Mouse (Mus musculus) neural tube, embryonic 14.5 days (tissue): ENCODE measurements around the gene Tnnt1. TPM values are rescaled to one million over a fixed set of nuclear protein-coding genes. Genes with fewer than 3 reads are reported as not detected.
A peak's percentile ranks its signal among the peaks of the same experiment; 100 is the strongest.

Source experiments
- ATAC-seq: fragments of 200-750 bp; cut with Nextera tagmentation; 2 replicates; pipeline ENCODE4 v1.8.0; 2017; ENCODE audit warnings: low read depth, mild to moderate bottlenecking, moderate TSS enrichment, moderate library complexity
- H3K27ac ChIP-seq: fragments of 300-500 bp; sonication (generic); 2 replicates; pipeline ENCODE4 v1.5.1; 2014; ENCODE audit warnings: low read depth, mild to moderate bottlenecking, control low read depth, low read length, moderate library complexity, mixed read lengths
- H3K27me3 ChIP-seq: fragments of 300-500 bp; sonication (generic); 2 replicates; pipeline ENCODE4 v1.6.1; 2014; ENCODE audit warnings: low read length; ENCODE audit not compliant: control insufficient read depth, insufficient read depth
- H3K36me3 ChIP-seq: fragments of 300-500 bp; sonication (generic); 2 replicates; pipeline ENCODE4 v1.6.1; 2014; ENCODE audit warnings: low read length, mixed read lengths; ENCODE audit not compliant: control insufficient read depth, insufficient read depth
- H3K4me1 ChIP-seq: fragments of 300-500 bp; sonication (generic); 2 replicates; pipeline ENCODE4 v1.6.1; 2014; ENCODE audit warnings: low read length; ENCODE audit not compliant: control insufficient read depth, insufficient read depth
- H3K4me2 ChIP-seq: fragments of 300-500 bp; sonication (generic); 2 replicates; pipeline ENCODE4 v1.6.1; 2014; ENCODE audit warnings: mild to moderate bottlenecking, low read depth, low read length, control low read depth
- H3K4me3 ChIP-seq: fragments of 300-500 bp; sonication (generic); 2 replicates; pipeline ENCODE4 v1.5.1; 2014; ENCODE audit warnings: low read depth, low read length, control low read depth, mixed read lengths
- H3K9ac ChIP-seq: fragments of 300-500 bp; sonication (generic); replicated peaks from 2 replicates; pipeline ENCODE4 v1.6.1; 2014; ENCODE audit warnings: low read depth, mild to moderate bottlenecking, control low read depth, low read length, mixed read lengths
- H3K9me3 ChIP-seq: fragments of 300-500 bp; sonication (generic); 2 replicates; pipeline ENCODE4 v1.6.1; 2016; ENCODE audit warnings: low read length; ENCODE audit not compliant: control insufficient read depth
- WGBS: fragments of 180-500 bp; shearing (Covaris S2); extraction: QIAGEN DNeasy Blood & Tissue Kit; methylation state at CpG from one replicate; pipeline ENCODE4 v1.1.7; 2014; 5-methylcytosine and 5-hydroxymethylcytosine counted together
- polyA plus RNA-seq: library from polyadenylated mRNA; unstranded; fragments of >200 nt; fragmentation: Nextera tagmentation; extraction: Ambion mirVana; gene quantifications from 2 replicates; pipeline ENCODE4 v1.2.1, GENCODE M21; 2014

Tnnt1 gene
- polyA plus RNA-seq, 1 experiment from 2014 or later: 4.9 TPM

DNA sequence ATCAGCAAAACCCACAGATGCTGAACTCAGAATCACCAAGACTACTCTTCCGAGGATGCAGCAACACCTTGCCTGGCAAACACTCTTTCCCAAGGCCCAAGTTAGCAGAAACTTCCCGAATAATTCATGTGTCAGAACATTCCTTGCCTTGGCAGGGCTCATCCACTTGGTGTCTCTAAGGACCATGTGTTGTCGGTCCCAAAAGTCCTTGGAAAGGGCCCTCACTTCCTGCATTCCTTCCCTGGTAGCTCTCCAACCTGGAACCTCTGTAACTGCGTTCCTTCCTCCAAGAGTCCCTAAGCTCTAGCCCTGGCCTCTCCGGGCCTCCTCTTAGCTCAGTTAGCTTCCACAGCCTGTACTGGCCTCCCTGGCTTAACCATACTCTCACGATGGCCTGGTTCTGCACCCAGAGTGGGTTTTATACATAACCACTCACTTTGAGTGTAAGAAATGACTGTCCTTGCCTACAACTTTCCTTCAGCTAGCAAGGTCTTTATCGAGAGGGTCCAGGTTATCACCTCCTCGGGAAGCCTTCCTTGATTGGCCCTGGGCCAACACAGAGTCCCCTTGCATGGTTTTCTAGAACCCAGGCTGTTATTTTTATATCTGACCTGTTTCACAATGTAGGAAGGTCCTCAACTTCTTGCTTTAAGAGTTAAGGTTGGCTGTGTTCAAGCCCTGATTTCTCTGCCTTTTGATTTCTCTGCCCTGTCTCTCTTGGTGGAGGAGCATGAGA lies 4.5 kb downstream of the Tnnt1 start:
- H3K4me2 ChIP-seq: no peak overlapping the region
- H3K27me3 ChIP-seq: no peaks in the 10 kb centered on the region
- H3K9ac ChIP-seq: no peak overlapping the region
- no peak for ATAC-seq
- H3K4me1 ChIP-seq: no peaks in the 10 kb centered on the region
- 85% methylated on average over 8 of the region's 8 CpGs for WGBS
- H3K36me3 ChIP-seq: no peaks in the 10 kb centered on the region
- H3K27ac ChIP-seq: no peak overlapping the region
- H3K4me3 ChIP-seq: no peak overlapping the region
- no peaks in the 10 kb centered on the region for H3K9me3 ChIP-seq

DNA sequence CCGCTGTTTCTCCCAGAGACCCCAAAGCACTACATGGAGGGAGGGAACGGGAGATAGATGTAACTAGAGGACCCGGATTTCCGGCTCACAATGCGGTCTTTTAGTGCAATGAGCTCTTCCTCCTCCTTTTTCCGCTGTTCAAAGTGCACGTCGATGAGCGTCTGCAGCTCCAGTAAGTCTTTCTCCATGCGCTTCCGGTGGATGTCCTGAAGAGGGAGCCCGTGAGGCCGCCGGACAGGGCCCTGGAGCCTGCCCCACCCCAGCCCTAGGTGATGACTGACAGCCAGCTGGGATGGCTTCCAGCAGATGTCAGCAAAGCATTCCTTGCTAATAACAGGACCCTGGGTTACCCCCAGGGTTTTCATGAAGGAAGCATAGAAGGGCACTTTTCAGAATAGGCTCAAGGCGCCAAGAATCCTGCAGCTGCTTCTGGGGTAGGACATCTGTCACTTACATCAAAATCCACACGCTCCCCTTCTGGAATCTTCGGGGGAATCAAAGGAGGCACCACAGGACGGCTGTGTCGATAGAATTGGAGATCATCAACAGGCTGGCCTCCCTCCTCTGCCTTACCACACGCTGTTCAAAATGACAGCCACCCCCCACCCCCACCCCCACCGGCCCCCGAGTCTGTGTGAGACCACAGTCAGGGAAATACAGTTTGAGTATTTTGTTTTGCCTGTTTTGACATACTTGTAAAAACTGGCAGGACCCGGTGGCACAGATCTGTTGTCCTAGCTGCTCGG lies 6.1 kb downstream of the Tnnt1 start:
- WGBS: 15% methylated on average over 24 of the region's 24 CpGs
- Histone ChIP-seq H3K36me3 (no peaks in the 10 kb centered on the region), H3K4me3 (no peak overlapping the region), H3K9me3 (no peaks in the 10 kb centered on the region), H3K27me3 (no peaks in the 10 kb centered on the region), H3K9ac (no peak overlapping the region), H3K27ac (no peak overlapping the region), H3K4me2 (no peak overlapping the region), H3K4me1 (no peaks in the 10 kb centered on the region)
- ATAC-seq: peak; percentile 44; the same call in 1 of the 2 replicates

DNA sequence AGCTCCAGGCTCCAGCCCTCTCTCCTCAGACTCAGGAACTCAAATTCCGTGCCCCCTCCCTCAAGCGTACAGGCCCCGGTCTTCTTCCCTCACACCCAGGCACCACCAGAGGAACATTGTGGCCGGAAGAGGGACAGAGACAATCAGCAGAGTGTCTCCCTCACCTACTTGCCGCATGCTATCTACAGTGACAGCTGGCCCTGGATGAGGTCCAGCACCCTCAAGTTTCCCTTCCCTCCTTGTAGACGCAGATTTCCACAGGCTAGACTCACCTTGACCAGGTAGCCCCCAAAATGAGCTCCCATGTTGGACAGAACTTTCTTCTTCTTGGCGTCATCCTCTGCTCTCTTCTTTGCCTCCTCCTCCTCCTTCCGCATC lies 7.5 kb downstream of the Tnnt1 start:
- WGBS: 94% methylated on average over 8 of the region's 8 CpGs
- Histone ChIP-seq H3K4me2 (no peak overlapping the region), H3K27me3 (no peaks in the 10 kb centered on the region), H3K27ac (no peak overlapping the region), H3K4me1 (no peaks in the 10 kb centered on the region), H3K9ac (no peak overlapping the region), H3K36me3 (no peaks in the 10 kb centered on the region), H3K4me3 (no peak overlapping the region), H3K9me3 (no peaks in the 10 kb centered on the region)
- no peak for ATAC-seq

DNA sequence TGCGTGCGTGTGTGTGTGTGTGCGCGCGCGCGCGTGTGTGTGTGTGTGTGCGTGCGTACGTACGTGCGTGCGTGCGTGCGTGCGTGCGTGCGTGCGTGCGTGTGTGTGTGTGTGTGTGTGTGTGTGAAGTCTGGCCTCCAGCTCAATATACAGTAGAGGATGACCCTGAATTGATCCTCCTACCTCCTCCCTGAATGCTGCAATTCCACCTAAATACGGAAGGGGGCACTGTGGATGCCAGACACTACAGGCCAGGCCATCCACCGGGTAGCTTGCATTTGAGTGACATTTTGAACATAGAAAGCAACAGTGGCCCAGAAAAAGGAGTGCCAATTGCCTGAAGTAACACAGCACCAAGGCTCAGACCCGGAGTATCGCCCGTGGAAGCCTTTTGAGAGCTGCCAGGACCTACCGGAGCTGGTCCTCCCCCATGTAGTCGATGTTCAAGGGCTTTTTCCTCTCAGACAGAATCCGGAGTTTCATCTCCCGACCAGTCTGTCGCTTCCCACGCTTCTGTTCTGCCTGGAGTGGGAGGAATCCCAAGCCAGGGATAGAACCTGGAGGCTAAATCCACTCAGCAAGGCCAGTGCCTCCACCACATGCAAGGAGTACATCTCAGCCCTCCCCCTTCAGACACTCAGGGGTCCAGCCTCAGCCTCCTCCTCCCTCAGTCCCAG lies 8.0 kb downstream of the Tnnt1 start:
- H3K9ac ChIP-seq: no peak overlapping the region
- H3K36me3 ChIP-seq: no peaks in the 10 kb centered on the region
- H3K27ac ChIP-seq: no peak overlapping the region
- ATAC-seq: no peak
- H3K4me2 ChIP-seq: no peak overlapping the region
- H3K4me3 ChIP-seq: no peak overlapping the region
- H3K4me1 ChIP-seq: no peaks in the 10 kb centered on the region
- H3K9me3 ChIP-seq: no peaks in the 10 kb centered on the region
- H3K27me3 ChIP-seq: no peaks in the 10 kb centered on the region
- WGBS: 78% methylated on average over 32 of the region's 32 CpGs

DNA sequence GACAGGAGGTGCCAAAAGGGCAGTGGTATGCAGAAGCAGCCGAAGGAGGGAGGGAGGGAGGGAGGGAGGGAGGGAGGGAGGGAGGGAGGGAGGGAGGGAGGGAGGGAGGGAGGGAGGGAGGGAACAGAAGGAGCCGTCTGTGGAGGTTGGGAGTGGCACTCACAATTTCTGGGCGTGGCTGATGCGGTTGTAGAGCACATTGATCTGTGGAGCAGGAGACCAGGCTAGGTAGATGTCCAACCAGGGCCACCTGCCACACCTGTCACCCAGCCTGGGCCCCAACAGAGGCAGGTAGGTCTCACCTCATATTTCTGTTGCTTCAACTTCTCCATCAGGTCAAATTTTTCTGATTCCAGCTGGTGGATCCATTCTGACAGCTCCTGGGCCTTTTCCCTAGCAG lies 9.0 kb downstream of the Tnnt1 start:
- H3K9me3 ChIP-seq: no peaks in the 10 kb centered on the region
- H3K27ac ChIP-seq: no peak overlapping the region
- no peak overlapping the region for H3K9ac ChIP-seq
- no peak overlapping the region for H3K4me3 ChIP-seq
- no peak for ATAC-seq
- H3K27me3 ChIP-seq: no peaks in the 10 kb centered on the region
- no peak overlapping the region for H3K4me2 ChIP-seq
- no peaks in the 10 kb centered on the region for H3K36me3 ChIP-seq
- WGBS: 64% methylated on average over 3 of the region's 4 CpGs
- H3K4me1 ChIP-seq: no peaks in the 10 kb centered on the region

DNA sequence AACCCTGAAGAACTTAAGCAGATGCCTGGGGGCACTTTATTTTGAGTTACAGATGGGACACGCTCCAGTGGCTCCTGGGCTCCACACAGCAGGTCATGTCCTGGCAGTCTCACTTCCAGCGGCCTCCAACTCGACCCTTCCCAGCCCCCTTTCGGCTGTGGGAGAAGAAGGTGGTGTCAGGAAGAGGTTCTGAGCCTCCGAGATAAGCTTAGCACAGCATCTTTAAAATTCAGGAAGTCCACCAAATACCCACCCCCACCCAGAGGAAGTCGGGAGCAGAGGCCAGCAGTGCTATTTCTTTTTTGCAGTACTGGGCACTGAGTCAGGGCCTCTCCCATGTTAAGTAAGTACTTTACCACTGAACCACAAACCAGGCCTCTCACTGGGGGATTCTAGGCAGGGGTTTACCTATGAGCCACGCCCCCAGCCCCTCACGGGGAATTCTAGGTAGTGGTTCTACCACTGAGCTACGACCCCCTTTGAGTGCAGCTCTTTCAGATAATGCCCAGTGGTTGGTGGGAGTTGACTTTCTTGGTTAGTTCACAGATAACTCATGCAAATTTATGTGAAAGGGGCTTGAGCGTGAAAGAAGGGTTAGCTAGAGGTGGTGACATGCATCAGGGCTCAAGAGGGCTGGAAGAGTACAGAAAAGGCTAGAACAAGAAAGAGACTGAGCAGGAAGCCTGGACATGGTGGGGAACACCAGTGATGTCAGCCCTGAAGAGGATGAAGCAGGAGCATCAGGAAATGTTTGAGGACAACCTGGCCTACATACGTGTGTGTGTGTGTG lies 11.3 kb downstream of the Tnnt1 start:
- Histone ChIP-seq H3K27me3 (no peaks in the 10 kb centered on the region), H3K4me2 (no peak overlapping the region), H3K9ac (no peak overlapping the region), H3K27ac (no peak overlapping the region), H3K4me3 (no peak overlapping the region), H3K4me1 (peaks cover 5% of the 10 kb centered on the region), H3K36me3 (no peaks in the 10 kb centered on the region), H3K9me3 (no peaks in the 10 kb centered on the region)
- no peak for ATAC-seq
- 62% methylated on average over 11 of the region's 11 CpGs for WGBS

DNA sequence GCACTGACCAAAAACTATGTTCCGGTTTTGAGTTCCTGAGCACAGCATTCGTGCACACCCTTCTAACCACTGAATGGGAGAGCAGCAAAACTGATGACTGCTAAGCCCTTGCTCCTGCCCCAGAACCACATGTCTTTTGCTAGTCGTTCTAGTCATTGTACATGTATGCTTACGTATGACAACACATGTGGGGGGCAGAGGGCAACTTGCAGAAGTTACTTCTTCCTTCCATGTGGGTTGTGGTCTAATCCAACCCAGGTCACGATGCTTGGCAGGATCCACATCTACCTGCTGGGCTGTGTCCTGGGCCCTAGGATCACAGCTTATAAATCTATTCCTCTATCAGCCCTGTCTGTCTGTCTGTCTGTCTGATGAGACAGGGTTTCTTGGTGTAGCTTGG lies 12.3 kb downstream of the Tnnt1 start:
- H3K9me3 ChIP-seq: no peaks in the 10 kb centered on the region
- H3K4me2 ChIP-seq: no peak overlapping the region
- peaks cover 14% of the 10 kb centered on the region for H3K4me1 ChIP-seq
- H3K4me3 ChIP-seq: no peak overlapping the region
- no peak overlapping the region for H3K27ac ChIP-seq
- H3K27me3 ChIP-seq: no peaks in the 10 kb centered on the region
- H3K9ac ChIP-seq: no peak overlapping the region
- no peaks in the 10 kb centered on the region for H3K36me3 ChIP-seq
- WGBS: 87% methylated on average over 5 of the region's 5 CpGs
- no peak for ATAC-seq

DNA sequence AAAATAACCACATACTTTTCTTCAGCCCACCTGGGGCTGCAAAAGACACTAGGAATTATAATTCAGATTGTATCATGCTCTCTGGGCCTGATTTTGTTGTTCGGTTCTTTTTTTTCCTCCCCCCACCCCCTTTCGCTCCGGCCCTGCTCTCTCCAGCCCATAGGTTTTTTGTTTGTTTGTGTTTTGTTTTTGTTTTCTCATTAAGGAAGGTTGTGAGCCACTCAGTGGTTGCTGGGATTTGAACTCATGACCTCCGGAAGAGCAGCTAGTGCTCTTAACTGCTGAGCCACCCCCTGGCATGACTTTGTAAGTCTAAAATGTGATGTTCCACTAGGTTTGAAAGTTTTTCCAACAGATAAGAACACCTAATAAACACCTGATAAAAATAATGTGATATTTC lies 13.1 kb downstream of the Tnnt1 start:
- WGBS: 81% methylated on average over 4 of the region's 4 CpGs
- Histone ChIP-seq H3K27ac (no peak overlapping the region), H3K9me3 (no peaks in the 10 kb centered on the region), H3K4me3 (no peak overlapping the region), H3K27me3 (no peaks in the 10 kb centered on the region), H3K4me2 (no peak overlapping the region), H3K4me1 (peaks cover 21% of the 10 kb centered on the region), H3K36me3 (0 out of 2 replicates have a peak, but pooled peaks cover 2% of the 10 kb centered on the region), H3K9ac (no peak overlapping the region)
- no peak for ATAC-seq
